Mouse (Mus musculus): Measurements from ENCODE around the gene C1ql4.
"Not testable (repeated sequence)": the region's sequence is repeated elsewhere in the genome, so short reads cannot be mapped to it uniquely, and the experiment has no call there.

The C1ql4 gene

DNA sequence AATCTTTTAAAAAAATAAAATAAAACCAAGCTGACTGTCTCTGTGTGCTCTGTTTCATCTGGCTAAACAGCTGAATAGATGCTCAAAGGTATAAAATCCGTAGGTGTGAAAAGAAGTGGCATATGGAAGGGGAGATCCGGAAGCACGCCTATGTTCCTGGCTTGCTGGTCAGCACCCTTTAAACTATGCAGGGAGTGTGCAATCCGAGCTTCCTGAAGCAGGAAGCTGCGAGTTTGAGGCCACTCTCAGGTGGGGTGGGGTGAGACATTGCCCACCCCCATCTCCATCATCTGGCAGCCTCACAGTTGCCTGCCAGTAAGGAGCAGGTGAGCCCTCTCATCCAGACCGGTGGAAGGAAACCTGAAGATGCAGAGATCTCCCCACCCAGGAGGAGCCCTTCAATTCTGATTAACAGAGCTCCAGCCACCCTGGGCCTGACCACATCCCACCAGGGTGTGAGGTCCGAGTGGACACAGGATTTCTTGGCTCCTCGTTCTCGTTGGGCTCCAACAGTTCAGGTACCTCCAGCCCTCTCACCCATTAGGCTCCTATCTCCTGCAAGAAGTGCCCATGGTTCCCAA lies 13.5 kb downstream of the C1ql4 start, which contains the start of gene Troap:
TSS of gene Troap (plus strand) at position 557 of the 581 bp plus-strand sequence.
- DNase-seq (ENCODE audit: low spot score), result no peak

DNA sequence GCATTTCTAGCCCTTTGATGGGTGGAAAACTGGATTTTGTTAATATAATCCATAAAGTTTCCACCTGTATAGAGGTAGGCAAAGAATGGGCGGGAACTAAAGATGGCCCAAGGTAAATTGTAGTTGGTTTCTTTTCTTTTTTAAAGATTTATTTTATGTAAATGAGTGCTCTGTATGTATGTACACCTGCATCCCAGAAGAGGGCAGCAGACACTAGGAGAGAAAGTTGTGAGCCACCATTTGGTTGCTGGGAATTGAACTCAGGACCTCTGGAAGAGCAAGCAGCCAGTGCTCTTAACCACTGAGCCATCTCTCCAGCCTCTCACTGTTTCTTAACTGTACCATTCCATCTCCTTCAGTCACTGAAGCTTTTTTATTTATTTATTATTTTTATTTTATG lies 15.6 kb downstream of the C1ql4 start:
- no peak for DNase-seq (ENCODE audit: low spot score)

DNA sequence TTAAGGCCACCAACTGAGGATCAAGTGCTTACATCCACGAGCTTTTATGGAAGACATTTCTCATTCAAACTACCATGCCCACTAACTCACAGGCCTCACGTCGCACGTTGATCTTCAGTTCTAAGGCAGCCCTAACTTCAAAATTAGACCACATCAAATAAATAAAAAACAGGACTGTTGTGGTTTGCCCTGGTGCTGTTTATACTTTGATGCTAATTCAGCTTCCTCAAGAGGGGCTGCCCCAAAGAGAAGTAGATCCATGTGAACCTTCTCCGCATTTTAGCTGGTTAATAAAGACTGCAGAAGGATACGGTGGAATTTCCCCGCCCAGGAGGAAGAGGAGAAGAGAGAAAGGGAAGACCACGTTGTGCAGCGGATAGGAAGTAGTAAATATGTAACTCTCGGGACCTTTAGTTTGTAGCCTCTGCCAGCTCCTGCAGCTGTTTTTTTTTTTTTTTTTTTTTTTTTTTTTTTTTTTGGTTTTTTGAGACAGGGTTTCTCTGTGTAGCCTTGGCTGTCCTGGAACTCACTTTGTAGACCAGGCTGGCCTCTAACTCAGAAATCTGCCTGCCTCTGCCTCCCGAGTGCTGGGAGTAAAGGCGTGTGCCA lies 22.0 kb downstream of the C1ql4 start:
- DNase-seq (ENCODE audit: low spot score), result no peak

DNA sequence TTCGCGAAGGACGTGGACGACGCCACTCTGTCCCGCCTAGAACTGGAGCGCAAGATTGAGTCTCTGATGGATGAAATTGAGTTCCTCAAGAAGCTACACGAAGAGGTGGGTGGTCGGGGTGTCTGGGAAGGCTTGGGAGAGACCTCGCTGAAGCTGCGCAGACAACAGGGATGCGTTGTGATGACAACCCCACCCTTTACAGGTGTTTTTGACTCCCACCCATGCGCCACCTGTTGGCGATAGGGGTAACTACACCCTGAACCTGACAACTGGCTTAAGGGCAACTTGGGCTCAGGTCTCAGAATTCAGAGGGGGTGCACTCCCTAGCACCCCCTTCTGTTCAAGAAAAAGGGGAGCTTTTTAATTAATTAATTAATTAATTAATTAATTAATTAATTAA lies 31.3 kb downstream of the C1ql4 start:
- peak; percentile 71 for DNase-seq (ENCODE audit: low spot score)

DNA sequence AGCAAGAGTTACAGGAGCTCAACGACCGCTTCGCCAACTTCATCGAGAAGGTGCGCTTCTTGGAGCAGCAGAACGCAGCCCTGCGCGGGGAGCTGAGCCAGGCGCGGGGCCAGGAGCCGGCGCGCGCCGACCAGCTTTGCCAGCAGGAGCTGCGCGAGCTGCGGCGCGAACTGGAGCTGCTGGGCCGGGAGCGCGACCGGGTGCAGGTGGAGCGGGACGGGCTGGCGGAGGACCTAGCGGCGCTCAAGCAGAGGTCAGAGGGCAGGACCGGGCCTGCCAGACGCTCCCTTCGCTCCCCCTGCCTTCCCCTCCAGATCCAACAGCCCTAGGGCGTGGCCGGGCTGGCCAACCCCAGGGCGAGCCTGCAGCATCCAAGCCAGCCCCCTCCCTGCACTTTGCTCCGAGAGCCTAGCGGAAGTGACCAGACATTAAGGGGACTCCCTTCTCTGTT lies 32.1 kb downstream of the C1ql4 start:
- DNase-seq (ENCODE audit: low spot score), result peak; percentile 61

DNA sequence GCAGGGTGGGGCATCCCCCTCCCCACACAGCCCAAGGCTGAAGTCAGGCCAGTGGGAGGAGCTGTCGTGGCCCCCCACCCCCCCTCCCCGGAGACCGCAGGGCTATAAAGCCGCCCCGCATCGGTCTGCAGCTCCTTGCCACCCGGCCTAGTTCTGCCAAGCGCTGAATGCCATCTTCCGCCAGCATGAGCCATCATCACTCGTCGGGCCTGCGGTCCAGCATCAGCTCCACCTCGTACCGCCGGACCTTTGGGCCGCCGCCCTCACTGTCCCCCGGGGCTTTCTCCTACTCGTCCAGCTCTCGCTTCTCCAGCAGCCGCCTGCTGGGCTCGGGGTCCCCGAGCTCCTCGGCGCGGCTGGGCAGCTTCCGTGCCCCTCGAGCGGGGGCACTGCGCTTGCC lies 32.6 kb downstream of the C1ql4 start, which contains the start of gene Prph:
TSS of gene Prph (plus strand) at position 135 of the 400 bp plus-strand sequence.
- DNase-seq (ENCODE audit: low spot score), result no peak

DNA sequence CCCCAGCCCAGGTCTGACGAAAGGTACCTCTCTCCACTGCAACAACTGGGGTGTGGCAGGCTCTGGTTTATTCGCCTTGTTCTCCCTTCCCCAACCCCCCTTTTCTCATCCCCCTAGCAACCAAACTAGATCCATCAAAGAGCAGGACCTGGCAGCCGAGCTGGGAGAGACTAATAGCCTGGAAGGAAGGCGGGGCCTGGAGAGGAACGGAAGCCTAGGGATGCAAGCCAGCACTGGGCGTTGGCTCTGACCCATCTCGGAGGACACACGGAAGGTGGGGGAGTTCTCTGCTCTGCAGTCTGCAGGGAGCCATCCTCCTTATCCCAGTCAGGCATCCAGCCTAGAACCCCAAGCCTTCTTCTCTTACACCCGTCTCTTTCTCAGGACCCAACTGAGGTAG lies 34.2 kb downstream of the C1ql4 start:
- peak; percentile 46 for DNase-seq (ENCODE audit: low spot score)

DNA sequence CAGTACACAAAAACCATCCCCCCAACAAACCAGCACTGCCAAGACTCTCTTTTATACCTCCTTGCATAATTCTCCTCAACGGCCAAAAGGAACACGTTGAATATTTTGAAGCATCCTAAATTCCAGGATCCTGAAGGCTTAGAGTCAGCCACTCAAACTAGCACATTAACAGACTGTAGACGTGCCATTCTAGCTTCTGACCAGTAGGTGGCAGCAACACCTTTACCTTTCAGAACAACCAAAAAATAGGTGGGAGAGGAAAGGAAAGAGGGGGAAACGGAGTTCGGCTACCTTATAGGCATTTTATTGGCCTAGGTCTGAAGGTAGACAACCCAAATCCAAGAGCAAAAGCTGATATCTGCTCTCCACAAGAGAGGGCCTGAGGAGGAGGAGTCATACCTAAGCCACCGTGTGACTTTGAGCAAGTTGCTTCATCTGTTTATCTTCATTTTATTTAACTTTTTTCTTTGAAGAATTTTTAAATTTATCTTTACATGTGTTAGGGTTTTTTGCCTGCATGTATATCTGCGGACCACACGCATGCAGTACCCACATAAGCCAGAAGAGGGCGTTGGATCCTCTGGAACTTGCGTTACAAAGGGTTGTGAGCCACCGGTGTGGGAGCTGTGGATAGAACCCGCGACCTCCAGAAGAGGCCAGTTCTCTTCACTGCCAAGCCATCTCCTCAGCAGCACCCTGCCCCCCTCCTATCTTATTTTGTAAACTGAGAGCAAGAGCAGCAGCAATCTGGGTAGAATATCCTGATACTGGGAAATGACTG lies 38.0 kb downstream of the C1ql4 start:
- peak; percentile 89 for DNase-seq (ENCODE audit: low spot score)

DNA sequence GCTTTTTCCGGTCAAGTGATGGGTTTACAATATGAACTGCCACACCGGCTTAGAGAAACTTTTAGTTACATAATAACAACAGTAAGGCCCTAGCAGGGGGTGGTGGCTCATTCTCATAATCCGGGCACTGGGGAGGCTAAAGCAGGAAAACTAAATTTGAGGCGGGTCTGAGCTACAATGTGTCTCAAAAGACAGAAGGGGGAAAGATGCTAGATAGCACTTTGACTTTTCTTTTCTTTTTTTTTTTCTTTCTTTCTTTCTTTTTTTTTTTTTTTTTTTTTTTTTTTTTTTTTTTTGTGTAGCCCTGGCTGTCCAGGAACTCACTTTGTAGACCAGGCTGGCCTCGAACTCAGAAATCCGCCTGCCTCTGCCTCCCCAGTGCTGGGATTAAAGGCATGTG lies 41.9 kb downstream of the C1ql4 start:
- not testable (repeated sequence) for DNase-seq (ENCODE audit: low spot score)

DNA sequence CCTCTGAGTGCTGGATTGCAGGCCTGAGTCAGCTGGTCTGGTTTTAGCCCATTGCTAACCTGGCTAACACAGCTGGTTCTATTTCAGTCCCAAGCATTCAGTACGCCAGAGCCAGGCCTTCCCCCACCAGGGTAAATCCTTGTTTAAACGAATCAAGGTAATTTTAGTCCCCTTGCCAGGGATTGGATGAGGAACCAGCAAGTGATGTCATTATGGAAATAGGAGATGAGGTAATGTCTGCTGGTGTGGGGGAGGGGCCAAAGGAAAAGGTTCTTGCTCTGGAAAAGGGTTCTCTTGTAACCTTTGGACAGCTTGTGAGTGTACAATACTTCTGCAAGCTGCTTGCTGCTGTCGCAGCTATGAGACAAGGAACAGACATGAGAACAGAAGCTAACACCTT lies 42.8 kb downstream of the C1ql4 start:
- DNase-seq (ENCODE audit: low spot score), result peak; percentile 49

DNA sequence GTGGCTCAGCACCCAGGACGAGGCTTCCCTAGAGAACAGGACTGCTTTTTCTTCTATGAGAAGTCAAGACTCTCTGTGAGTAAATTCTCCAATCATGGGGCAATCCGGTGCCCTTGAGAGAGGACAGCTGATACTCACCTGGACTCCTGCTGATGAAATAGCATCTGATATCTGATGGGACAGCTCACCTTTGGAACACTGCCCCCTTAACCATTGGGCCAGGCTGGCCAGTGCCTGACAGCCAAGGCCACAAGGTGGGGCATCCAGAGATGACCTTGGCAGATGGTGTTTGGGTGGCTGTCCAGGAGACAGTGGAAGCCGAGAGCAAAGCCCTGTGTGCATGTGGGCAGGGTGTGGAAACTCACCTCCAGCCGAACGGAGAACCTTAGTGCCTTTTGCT lies 45.3 kb downstream of the C1ql4 start:
- no peak for DNase-seq (ENCODE audit: low spot score)

DNA sequence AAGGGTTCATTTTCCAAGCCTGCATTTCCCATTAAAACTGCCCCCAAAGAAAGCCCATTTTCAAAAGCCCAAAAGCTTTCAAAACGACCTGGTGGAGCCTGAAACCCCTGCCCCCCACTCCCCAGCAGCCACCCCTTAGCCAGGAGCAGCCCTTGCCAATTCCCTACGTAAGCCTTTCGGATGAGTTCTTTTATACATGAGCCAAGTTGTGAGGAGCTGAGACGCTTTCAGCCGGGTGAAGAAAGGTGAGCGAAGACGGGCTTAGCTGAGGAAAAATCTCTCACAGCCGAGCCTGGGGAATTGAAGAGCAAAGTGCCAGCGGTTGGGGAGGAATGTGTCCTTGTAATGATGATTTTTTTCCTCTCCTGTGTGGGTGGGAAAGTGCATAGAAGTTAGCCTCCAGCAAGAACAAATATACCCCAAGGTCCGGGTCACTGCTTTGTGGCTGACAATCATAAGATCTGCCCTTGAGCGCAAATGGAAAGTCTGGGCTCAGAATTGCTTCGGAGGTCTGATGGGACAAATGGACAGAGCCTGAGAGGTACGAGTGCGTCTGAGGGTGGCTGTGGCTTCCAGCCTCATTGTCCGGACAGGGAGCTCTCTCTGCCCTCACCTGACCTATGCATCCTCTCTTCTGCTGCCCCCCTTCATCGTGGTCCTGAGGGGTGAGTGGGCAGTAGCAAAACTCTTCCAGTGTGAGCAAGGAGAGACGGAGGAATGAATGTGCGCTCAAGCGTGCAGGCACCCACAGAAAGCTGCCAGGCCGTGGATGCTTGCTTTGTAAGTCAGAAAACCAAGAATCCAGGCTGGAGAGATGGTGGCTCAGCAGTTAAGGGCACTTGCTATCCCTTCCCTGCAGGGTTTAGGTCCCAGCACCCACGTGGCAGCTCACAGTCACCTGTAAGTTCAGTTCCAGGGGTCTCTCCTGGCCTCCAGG lies 46.4 kb downstream of the C1ql4 start:
- no peak for DNase-seq (ENCODE audit: low spot score)

DNA sequence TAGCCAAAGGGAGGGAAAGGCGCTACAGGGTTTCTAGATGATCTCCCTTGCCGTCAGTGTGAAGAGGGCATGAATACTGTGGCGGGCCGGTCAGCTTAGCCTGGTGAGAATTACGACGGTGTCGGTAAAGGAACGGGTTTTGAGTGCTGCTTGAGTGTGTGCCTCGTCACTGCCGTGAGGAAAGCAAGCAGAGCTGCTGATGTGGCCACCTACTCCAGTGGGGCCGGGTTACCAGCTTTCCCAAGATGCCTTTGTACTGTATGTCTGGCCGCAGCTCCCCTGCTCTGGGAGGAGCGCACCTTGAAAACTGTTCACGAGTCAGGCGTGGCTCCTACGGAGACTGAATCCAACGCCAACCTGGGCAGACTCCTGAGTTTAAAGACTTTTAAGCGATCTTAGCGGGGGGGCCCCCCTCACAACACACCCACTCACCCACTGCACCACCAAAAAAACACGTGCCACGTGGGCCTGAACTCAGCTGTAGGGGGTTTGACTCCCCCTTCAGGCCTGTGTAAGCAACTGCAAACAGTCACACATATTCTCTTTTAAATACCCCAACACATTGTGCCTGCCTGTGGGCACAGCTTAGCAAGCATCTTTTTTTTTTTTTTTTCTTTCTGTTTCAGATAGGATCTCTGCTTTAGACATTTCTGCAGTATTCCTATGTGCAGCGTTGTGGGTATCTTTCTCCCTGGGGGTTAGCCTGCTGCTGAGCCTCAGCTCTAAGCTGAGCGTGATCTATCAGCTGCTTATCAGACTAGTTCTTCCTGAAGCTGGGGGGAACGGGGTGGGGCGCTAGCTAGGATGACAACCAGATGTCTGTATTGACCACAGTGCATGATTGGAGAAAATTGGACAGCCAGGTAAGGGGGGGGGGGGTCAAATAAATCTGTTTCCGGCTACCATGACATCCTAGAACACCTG lies 47.4 kb downstream of the C1ql4 start:
- no peak for DNase-seq (ENCODE audit: low spot score)

DNA sequence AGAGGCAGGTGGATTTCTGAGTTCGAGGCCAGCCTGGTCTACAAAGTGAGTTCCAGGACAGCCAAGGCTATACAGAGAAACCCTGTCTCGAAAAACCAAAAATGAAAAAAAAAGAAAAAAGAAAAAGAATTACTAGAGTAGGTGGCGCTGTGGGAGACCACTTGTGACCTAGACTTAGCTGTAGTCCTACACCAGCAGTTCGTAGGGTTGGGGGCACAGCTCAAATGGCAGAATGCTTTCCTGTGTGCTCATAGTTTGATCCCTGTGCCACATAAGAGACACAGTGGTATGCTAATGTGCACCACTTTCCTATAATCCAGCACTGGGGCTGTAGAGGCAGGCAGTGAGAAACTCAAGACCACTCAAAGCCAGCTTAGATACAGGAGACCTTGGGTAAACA lies 48.3 kb downstream of the C1ql4 start:
- no peak for DNase-seq (ENCODE audit: low spot score)

DNA sequence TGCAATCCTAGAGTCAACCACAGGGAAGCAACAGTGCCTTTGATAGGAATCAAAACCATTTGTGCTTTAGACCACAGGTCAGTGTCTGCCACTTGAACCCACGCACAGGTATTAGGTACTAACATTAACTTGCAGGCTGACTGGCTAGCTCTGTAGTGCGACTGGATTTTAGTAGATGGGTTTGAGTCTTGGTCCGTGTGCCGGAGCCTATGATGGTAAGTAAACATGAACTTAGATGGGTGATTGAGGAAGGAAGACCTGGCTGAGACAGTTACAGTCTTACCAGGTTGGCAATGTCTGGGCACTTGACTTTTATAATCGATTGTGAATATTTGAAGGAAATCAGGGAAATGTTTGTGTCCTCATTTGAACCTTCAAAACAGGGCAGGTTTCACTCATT lies 48.8 kb downstream of the C1ql4 start:
- no peak for DNase-seq (ENCODE audit: low spot score)

DNA sequence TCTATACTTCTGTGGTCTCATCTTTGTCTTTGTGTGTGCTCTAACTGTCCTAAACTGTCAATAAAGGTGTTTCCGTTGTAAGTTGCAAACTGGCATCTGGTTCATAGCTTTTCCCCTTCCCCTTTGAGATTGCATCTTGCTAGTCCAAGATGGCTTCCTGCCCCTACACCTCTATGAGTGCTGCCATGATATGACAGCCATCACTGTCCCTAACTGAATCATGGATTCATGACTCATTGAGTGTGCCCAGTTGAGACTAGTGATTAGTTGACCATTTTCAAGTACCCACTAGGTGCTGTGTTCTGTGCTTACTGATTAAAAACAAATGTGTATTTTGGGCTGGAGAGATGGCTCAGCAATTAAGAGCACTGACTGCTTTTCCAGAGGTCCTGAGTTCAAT lies 49.6 kb downstream of the C1ql4 start:
- no peak for DNase-seq (ENCODE audit: low spot score)

DNA sequence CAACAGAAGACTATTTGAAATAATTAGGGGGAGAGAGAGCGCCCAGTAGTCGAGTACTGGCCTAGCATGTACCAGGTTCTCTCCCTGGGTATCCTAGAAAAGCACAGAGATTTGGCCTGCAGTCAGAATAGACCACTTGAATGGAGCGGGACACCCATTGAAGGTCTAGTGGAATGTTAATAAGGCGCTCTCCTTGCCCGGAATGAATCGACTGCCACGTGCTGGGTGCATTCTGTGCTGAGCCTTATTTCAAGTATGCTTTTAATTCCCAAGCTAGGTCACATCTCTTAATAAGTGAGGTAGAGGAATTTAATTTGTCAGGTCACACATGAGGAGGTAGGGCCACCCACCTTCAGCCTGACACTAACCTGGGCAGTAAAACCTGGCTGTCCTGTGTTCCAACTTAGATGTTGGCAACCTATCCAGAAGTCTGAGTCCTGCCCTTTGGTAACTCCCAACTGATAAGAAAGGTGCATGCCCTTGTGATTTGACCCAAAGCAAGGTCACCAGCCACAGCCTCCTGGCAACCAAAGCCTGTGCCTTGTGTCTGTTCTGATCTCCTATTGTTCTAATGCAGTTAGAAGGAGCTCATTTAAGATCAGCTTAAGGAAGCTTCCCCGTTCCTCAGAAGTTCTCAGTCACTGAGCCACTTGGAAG lies 51.2 kb downstream of the C1ql4 start:
- no peak for DNase-seq (ENCODE audit: low spot score)

DNA sequence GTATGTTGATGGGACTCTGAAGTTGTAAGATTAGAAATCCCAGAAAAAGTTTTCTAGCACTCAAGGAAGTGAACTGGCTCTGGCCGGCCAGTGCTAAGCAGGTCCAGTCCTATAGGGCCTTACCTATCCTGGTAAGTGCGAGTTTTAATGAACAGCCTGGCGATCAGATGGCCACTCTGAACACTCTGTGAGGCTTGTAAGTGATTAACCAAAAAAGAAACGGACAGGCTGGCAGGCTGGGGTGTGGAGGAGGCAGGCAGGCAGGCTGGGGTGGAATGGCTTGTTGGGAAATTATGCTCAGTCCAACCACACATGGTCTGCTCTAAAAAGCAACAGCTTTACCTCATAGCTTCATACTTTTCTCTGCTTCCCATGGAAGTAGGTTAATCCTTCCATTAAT lies 52.2 kb downstream of the C1ql4 start:
- no peak for DNase-seq (ENCODE audit: low spot score)

All from embryo, embryonic 10.5 days (tissue).